Mouse (Mus musculus): ENCODE data around the gene Arl14ep. TPM values are rescaled to one million over a fixed set of nuclear protein-coding genes. Genes with fewer than 3 reads are reported as not detected.

Gene Arl14ep
- total RNA-seq, 1 experiment, result 39.4 TPM

DNA sequence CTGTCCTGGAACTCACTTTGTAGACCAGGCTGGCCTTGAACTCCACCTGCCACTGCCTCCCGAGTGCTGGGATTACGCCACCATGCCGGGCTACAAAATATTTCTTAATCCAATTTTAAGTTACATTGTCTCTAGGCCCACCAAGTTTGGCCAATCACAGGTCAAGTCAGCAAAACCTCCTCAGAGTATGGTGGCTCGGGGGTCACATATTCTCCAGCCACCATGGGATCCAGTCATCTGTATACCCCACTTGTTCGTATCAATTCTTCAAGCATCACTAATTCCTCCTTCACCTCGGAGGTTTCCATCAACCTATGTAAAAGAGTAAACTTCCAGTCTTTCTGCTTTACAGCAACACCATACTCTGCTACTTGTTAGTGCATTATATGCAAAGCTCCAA lies 1.4 kb downstream of the Arl14ep start:
- peak overlapping the region; percentile 91 to 96 for H3K4me3 ChIP-seq (ENCODE audit: insufficient read depth in 1 of 2, low read depth in 1 of 2, low read length in 2 of 2, poor library complexity in 1 of 2, severe bottlenecking in 1 of 2)
- in situ Hi-C loops (cut with MboI; ENCODE audit: low sequenced_read_pairs in 2 of 2, unreplicated experiment in 2 of 2), result loop anchor here in 1 of 2 experiments (25.0 kb wide), 1 partner anchor 536 kb away; no protein-coding TSS in a partner anchor
- H3K27ac ChIP-seq (ENCODE audit: insufficient read depth, low read depth, low read length, poor library complexity, severe bottlenecking), result no peak overlapping the region
- H3K4me1 ChIP-seq (ENCODE audit: control insufficient read depth in 2 of 2, insufficient read depth in 2 of 2, low read length in 2 of 2, poor library complexity in 1 of 2), result peaks cover 0 to 3% of the 10 kb centered on the region in 2 experiments; a peak in 1 of 4 replicates
- H3K9me3 ChIP-seq (ENCODE audit: control insufficient read depth, insufficient read depth, low read depth, low read length), result no peaks in the 10 kb centered on the region
- peak overlapping the region; percentile 91; the same call in 1 of the 2 replicates for H3K9ac ChIP-seq (ENCODE audit: insufficient read depth, low read depth, low read length, poor library complexity, severe bottlenecking)
- no peak for DNase-seq (ENCODE audit: low read depth, low spot score)
- TF ChIP-seq ZC3H11A (IDR thresholded peaks at IDR 0.05; ENCODE audit: borderline replicate concordance, low read depth, low read length) (no peak), ZNF384 (IDR thresholded peaks at IDR 0.05; ENCODE audit: low read depth, low read length) (no peak), MAFK (IDR thresholded peaks at IDR 0.05; ENCODE audit: insufficient read depth, low read depth, low read length) (no peak), CHD2 (IDR thresholded peaks at IDR 0.05; ENCODE audit: low read depth, low read length) (no peak), HCFC1 (IDR thresholded peaks at IDR 0.05; ENCODE audit: borderline replicate concordance, insufficient read depth, low read length) (no peak)
- H3K36me3 ChIP-seq (ENCODE audit: control insufficient read depth, insufficient read depth, low read length, poor library complexity, severe bottlenecking), result peaks cover 7% of the 10 kb centered on the region

DNA sequence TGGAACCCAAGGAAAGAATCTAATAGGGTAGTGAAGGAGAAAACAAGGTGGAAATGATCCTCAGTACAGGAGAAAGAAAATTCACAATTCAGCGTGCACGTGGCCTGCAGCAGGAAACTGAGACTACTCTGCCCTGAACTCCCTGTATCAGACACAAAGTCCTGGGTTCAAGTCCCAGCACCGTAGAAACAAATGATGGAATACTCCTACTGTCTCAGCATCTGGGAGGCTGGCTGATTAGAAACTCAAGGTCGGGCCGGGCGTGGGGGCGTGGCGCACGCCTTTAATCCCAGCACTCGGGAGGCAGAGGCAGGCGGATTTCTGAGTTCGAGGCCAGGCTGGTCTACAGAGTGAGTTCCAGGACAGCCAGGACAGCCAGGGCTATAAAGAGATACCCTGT lies 3.3 kb downstream of the Arl14ep start:
- Histone ChIP-seq H3K27ac (ENCODE audit: insufficient read depth, low read depth, low read length, poor library complexity, severe bottlenecking) (no peak overlapping the region), H3K36me3 (ENCODE audit: control insufficient read depth, insufficient read depth, low read length, poor library complexity, severe bottlenecking) (peaks cover 7% of the 10 kb centered on the region), H3K9ac (ENCODE audit: insufficient read depth, low read depth, low read length, poor library complexity, severe bottlenecking) (no peak overlapping the region), H3K9me3 (ENCODE audit: control insufficient read depth, insufficient read depth, low read depth, low read length) (no peaks in the 10 kb centered on the region), H3K4me3 (ENCODE audit: insufficient read depth in 1 of 2, low read depth in 1 of 2, low read length in 2 of 2, poor library complexity in 1 of 2, severe bottlenecking in 1 of 2) (no peak overlapping the region), H3K4me1 (ENCODE audit: control insufficient read depth in 2 of 2, insufficient read depth in 2 of 2, low read length in 2 of 2, poor library complexity in 1 of 2) (peaks cover 0 to 3% of the 10 kb centered on the region in 2 experiments; a peak in 1 of 4 replicates)
- no peak for DNase-seq (ENCODE audit: low read depth, low spot score)
- in situ Hi-C loops (cut with MboI; ENCODE audit: low sequenced_read_pairs in 2 of 2, unreplicated experiment in 2 of 2), result loop anchor here in 1 of 2 experiments (25.0 kb wide), 1 partner anchor 534 kb away; no protein-coding TSS in a partner anchor
- TF ChIP-seq CHD2 (IDR thresholded peaks at IDR 0.05; ENCODE audit: low read depth, low read length) (no peak), ZNF384 (IDR thresholded peaks at IDR 0.05; ENCODE audit: low read depth, low read length) (no peak), HCFC1 (IDR thresholded peaks at IDR 0.05; ENCODE audit: borderline replicate concordance, insufficient read depth, low read length) (no peak), ZC3H11A (IDR thresholded peaks at IDR 0.05; ENCODE audit: borderline replicate concordance, low read depth, low read length) (no peak)

DNA sequence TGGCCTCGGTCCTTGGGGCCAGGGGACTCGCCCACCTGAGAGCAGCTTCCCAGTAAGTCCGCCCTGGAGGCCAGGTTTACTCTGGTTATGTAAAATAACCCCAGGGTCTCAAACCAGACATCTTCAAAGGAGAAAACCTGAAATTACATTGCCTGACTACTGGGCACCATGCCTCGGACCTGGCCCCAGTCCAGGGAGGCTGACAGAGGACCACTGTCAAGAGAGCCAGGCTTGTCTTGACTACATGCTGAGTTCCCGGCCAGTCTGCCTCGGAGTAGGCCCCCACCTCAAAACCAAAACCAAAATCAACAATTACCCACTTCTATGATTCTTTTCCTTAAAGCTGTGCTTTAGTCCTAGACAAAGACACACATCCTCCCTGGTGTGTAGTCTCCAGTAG lies 5.9 kb downstream of the Arl14ep start:
- H3K36me3 ChIP-seq (ENCODE audit: control insufficient read depth, insufficient read depth, low read length, poor library complexity, severe bottlenecking), result peaks cover 15% of the 10 kb centered on the region
- TF ChIP-seq ZC3H11A (IDR thresholded peaks at IDR 0.05; ENCODE audit: borderline replicate concordance, low read depth, low read length) (no peak), CHD2 (IDR thresholded peaks at IDR 0.05; ENCODE audit: low read depth, low read length) (no peak), HCFC1 (IDR thresholded peaks at IDR 0.05; ENCODE audit: borderline replicate concordance, insufficient read depth, low read length) (no peak), MAFK (IDR thresholded peaks at IDR 0.05; ENCODE audit: insufficient read depth, low read depth, low read length) (no peak), ZNF384 (IDR thresholded peaks at IDR 0.05; ENCODE audit: low read depth, low read length) (no peak)
- H3K27ac ChIP-seq (ENCODE audit: insufficient read depth, low read depth, low read length, poor library complexity, severe bottlenecking), result no peak overlapping the region
- H3K4me3 ChIP-seq (ENCODE audit: insufficient read depth in 1 of 2, low read depth in 1 of 2, low read length in 2 of 2, poor library complexity in 1 of 2, severe bottlenecking in 1 of 2), result no peak overlapping the region
- in situ Hi-C loops (cut with MboI; ENCODE audit: low sequenced_read_pairs in 2 of 2, unreplicated experiment in 2 of 2), result loop anchor here in 1 of 2 experiments (25.0 kb wide), 1 partner anchor 531 kb away; no protein-coding TSS in a partner anchor
- H3K4me1 ChIP-seq (ENCODE audit: control insufficient read depth in 2 of 2, insufficient read depth in 2 of 2, low read length in 2 of 2, poor library complexity in 1 of 2), result peaks cover 0 to 3% of the 10 kb centered on the region in 2 experiments; a peak in 1 of 4 replicates
- no peak overlapping the region for H3K9ac ChIP-seq (ENCODE audit: insufficient read depth, low read depth, low read length, poor library complexity, severe bottlenecking)
- DNase-seq (ENCODE audit: low read depth, low spot score), result no peak
- H3K9me3 ChIP-seq (ENCODE audit: control insufficient read depth, insufficient read depth, low read depth, low read length), result no peaks in the 10 kb centered on the region

DNA sequence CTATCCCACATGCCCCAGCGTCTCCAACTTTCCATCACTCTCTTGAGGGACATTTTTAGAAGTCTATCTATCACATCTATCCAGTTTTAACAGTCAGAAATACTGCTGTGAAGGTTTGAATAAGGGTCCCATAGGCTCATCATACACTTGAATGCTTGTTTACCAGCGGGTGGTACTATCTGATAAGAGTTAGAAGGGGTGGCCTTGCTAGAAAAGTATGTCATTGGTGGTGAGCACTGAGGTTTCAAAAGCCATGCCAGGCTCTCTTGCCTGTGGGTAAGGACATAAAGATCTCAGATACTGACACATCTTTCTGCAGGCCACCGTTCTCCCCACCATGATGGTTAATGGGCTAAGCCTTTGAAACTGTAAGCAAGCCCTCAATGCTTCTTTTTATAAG lies 10.7 kb downstream of the Arl14ep start:
- in situ Hi-C loops (cut with MboI; ENCODE audit: low sequenced_read_pairs in 2 of 2, unreplicated experiment in 2 of 2), result loop anchor here in 1 of 2 experiments (25.0 kb wide), 1 partner anchor 526 kb away; no protein-coding TSS in a partner anchor
- peaks cover 15% of the 10 kb centered on the region for H3K36me3 ChIP-seq (ENCODE audit: control insufficient read depth, insufficient read depth, low read length, poor library complexity, severe bottlenecking)

More for the DNA sequence above, 10.7 kb downstream of the Arl14ep start:
- DNase-seq (ENCODE audit: low read depth, low spot score), result no peak
- Histone ChIP-seq H3K27ac (ENCODE audit: insufficient read depth, low read depth, low read length, poor library complexity, severe bottlenecking) (no peak overlapping the region), H3K9ac (ENCODE audit: insufficient read depth, low read depth, low read length, poor library complexity, severe bottlenecking) (no peak overlapping the region), H3K4me1 (ENCODE audit: control insufficient read depth in 2 of 2, insufficient read depth in 2 of 2, low read length in 2 of 2, poor library complexity in 1 of 2) (0 out of 4 replicates have a peak, but pooled peaks cover 0 to 5% of the 10 kb centered on the region in 2 experiments), H3K9me3 (ENCODE audit: control insufficient read depth, insufficient read depth, low read depth, low read length) (no peaks in the 10 kb centered on the region), H3K4me3 (ENCODE audit: insufficient read depth in 1 of 2, low read depth in 1 of 2, low read length in 2 of 2, poor library complexity in 1 of 2, severe bottlenecking in 1 of 2) (no peak overlapping the region)
- TF ChIP-seq ZC3H11A (IDR thresholded peaks at IDR 0.05; ENCODE audit: borderline replicate concordance, low read depth, low read length) (no peak), CHD2 (IDR thresholded peaks at IDR 0.05; ENCODE audit: low read depth, low read length) (no peak), MAFK (IDR thresholded peaks at IDR 0.05; ENCODE audit: insufficient read depth, low read depth, low read length) (no peak), HCFC1 (IDR thresholded peaks at IDR 0.05; ENCODE audit: borderline replicate concordance, insufficient read depth, low read length) (no peak), ZNF384 (IDR thresholded peaks at IDR 0.05; ENCODE audit: low read depth, low read length) (no peak)

Data from ES-E14 (cell line).